Mouse (Mus musculus) common myeloid progenitor, adult 5-6 weeks (primary cell): ENCODE data around the gene Fer1l4. TPM values are rescaled to one million over a fixed set of nuclear protein-coding genes. Genes with fewer than 3 reads are reported as not detected.

ENCODE experiments used
- ATAC-seq: replicated peaks from 2 replicates; pipeline ENCODE4 v1.8.0; 2016; ENCODE audit warnings: low read depth, mild to moderate bottlenecking, moderate TSS enrichment, inconsistent platforms; ENCODE audit not compliant: poor library complexity, severe bottlenecking
- total RNA-seq: library from RNA; stranded (forward); fragments of 200-1000, 187-1606 nt; gene quantifications from 2 replicates; pipeline ENCODE4 v1.2.3, GENCODE M21; 2017

The Fer1l4 gene
- total RNA-seq: not detected in 2 replicates

- no peak for ATAC-seq
Observed at GRCm38 (mm10) chr2:156052816-156053215, at the start of gene Fer1l4. Gene Fer1l4 (minus strand): TSS chr2:156052947.

DNA sequence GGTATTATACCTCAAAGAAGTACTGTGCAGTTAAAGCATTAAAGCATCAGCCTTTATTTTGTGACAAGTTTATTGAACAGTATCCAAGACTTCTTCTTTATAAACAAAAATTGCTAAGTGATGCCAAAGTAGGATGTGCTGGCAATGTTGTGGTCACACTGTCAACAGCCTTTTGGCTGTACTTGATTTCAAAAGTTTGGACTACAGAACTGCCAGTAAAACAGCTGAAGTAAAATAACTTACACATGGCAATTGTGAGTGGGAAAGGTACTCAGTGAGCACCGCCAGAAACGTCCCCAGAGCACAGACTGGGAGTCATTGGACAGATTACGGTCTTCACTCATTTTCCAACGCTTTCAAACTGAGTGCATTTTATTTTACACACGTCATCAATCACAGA, 39.2 kb upstream of the Fer1l4 start:
- ATAC-seq: no peak

- no peak for ATAC-seq
Observed at GRCm38 (mm10) chr2:156089799-156090198, 37.1 kb upstream of the Fer1l4 start.

- no peak; the same call in 1 of the 2 replicates for ATAC-seq
Observed at GRCm38 (mm10) chr2:156087391-156088110, 34.8 kb upstream of the Fer1l4 start.

- no peak for ATAC-seq
Observed at GRCm38 (mm10) chr2:156084541-156084940, 31.8 kb upstream of the Fer1l4 start.

DNA sequence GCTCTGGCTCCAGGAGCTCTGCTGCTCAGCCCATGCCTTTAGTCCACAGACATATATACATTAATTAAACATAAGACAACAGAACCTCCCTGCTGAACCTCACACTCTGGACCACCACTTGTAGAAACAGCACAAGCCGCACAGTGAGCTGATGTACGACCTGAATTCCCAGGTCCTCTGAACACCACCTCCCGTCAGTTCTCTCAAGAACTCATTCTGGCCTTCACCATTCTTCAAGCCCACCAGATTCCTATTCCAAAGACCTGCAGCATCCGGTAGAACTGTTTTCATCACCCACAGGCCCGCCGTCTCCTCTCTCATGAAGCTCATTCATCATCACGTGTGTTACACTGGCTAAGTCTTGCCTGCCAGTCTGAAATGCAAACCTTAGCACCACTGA, 27.6 kb upstream of the Fer1l4 start:
- no peak for ATAC-seq

GRCm38 (mm10) chr2:156079674-156080073, 26.9 kb upstream of the Fer1l4 start:
- no peak for ATAC-seq

- no peak for ATAC-seq
Observed at GRCm38 (mm10) chr2:156079183-156079560, 26.4 kb upstream of the Fer1l4 start.

- ATAC-seq: no peak
Observed at GRCm38 (mm10) chr2:156078421-156079182, 25.9 kb upstream of the Fer1l4 start.

DNA sequence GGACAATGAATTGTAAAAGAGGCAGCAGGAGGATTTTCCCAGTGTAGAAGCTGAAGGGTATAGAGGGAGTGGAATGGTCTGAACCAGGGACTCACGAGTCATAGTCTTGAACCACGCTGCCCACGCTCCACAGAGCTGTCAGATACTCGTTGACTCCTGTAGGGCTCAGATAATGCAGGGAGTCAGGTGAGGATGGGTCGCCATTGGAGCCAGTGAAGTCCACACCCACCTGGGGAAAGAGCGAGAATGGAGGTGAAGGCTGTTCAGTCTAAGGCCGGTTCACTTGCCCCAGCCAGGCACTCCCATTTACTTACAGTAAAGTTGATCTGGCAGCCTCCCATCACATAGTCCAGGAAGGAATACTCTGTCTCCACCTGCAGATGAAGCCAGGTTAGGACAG, 24.7 kb upstream of the Fer1l4 start:
- no peak for ATAC-seq

DNA sequence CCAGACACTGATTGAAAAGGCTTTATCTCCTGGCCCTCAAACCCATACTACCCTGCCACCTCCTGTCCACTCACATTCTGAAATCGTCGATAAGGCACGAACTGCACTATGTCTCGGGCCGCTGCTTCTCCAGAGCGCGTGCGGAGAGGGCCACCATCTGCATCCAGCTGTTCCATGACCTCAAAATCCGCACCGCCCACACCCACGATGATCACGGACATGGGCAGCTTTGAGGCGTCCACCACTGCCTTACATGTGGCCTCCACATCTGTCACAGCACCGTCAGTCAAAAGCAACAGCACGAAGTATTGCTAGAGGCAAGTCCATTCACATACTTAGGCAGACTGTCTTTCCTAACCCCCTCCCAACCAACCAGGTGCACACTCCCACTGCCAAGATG, 21.0 kb upstream of the Fer1l4 start:
- ATAC-seq: no peak

DNA sequence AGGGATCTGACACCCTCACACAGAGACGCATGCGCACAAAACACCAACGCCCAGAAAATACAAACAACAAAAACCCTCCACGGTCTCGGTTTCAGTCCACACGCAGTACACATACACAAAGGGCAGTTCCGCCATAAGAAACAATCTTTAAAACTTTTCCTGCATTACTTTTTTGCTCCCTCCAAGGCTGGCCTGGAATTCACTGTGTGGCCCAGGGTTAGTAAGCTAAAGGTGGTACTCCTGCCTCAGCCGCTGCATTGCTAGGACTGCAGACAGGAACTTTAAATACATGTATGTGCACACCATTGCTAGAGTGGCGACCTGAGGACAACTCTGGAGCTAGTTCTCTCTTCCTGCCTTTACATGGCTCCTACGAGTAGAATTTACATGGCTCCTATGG, 18.5 kb upstream of the Fer1l4 start:
- no peak for ATAC-seq

DNA sequence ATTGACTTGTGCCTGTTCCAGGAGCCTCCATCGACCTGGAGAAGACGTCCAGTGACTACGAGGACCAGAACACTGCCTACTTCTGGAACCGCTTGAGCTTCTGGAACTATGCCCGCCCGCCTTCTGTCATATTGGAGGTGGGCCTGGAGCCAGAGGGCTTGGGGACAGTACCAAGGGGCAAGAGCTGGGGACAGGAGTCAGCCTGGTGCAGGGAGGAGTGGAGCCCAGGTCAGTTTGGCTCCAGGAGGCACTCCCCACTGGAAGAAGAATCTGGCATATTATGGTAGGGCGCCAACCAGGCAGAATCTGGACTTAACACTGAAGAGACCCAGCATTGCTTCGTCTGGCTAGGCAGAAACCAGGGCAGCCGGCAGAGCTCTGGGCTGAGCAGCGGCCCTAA, 15.2 kb upstream of the Fer1l4 start:
- no peak for ATAC-seq

GRCm38 (mm10) chr2:156066126-156066525, 13.4 kb upstream of the Fer1l4 start:
- ATAC-seq: no peak

- peak; percentile 67 for ATAC-seq
Observed at GRCm38 (mm10) chr2:156065099-156066041, 12.6 kb upstream of the Fer1l4 start, which contains the start of gene Spag4. Gene Spag4 (plus strand): TSS chr2:156065175.

GRCm38 (mm10) chr2:156047929-156048328, 4.8 kb downstream of the Fer1l4 start:
- ATAC-seq: peak; percentile 56; the same call in 1 of the 2 replicates

DNA sequence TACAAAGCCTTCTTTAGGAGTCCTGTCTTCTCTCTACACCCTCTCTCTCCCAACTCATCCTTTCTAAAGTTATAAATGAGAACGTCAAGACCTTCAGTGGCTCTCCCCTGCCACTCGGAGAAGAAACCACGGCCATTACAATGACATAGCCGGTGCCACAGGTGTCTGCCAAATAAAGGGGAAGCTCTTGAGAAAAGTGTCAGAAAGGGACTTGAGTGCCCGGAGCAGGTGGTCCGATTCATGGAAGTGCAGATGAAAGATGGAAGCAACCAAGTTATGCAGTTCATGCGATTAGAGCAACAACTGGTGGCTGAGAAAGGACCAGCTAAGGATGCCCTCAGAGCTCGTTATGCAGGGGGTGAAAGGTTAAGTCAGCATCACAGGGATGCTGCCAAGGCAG, 9.8 kb downstream of the Fer1l4 start:
- ATAC-seq: no peak

GRCm38 (mm10) chr2:156039390-156039789, 13.4 kb downstream of the Fer1l4 start:
- ATAC-seq: no peak

DNA sequence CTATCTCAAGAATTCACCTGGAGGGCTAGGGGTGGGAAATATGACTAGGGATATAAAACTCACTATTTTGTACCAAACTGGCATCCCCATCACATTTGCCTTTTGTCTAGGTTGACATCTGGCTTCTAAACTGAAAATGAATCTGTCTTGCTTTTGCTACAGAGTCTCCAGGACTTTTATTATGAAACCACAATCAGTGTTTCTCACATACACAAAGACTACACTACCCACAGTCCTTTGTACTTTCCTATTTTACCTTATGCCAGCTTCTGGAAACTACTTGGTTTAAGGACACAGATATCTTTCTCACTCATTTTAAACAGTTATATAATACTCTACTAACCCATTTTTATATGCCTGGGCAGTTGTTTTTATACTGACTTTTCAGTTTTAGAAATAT, 27.3 kb downstream of the Fer1l4 start:
- ATAC-seq: no peak

DNA sequence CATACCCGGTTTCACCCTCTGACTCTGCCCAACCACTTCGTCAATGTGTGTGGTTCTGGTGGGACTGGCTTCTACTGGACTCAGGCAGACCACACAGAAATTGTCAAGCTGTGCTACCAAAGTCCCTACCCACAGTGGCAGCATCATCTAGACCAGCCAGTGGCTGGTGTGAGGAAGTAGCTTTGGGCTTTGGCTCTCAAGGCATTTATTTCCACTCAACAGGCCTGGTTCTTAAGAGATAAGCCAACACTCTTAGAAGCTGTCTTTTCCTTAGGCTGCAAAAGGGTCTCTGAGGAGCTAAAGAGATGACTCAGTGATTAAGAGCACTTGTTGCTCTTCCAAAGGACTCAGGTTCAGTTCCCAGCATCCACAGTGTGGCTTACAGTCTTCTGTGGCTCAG, 31.0 kb downstream of the Fer1l4 start:
- no peak for ATAC-seq
